Mouse (Mus musculus) forebrain, embryonic 14.5 days (tissue): ENCODE measurements around the gene Plekha4. TPM values are rescaled to one million over a fixed set of nuclear protein-coding genes. Genes with fewer than 3 reads are reported as not detected.

Experiments used
- ATAC-seq: fragments of 200-750 bp; cut with Nextera tagmentation; 2 replicates; pipeline ENCODE4 v1.8.0; 2017; ENCODE audit warnings: mild to moderate bottlenecking, moderate library complexity
- DNase-seq: peaks from one replicate; pipeline ENCODE4 v3.0.0-alpha.2; 2015; ENCODE audit warnings: low spot score
- H3K27ac ChIP-seq: fragments of 300-500 bp; sonication (generic); 2 replicates; pipeline ENCODE4 v1.5.1; 2014; ENCODE audit warnings: low read depth, mild to moderate bottlenecking, control low read depth, low read length, moderate library complexity
- H3K27me3 ChIP-seq: fragments of 300-500 bp; sonication (generic); replicated peaks from 2 replicates; pipeline ENCODE4 v1.6.1; 2014; ENCODE audit warnings: low read length, control low read depth, mixed read lengths; ENCODE audit not compliant: control insufficient read depth, insufficient read depth
- H3K36me3 ChIP-seq: fragments of 300-500 bp; sonication (generic); 2 replicates; pipeline ENCODE4 v1.6.1; 2014; ENCODE audit warnings: low read length, control low read depth; ENCODE audit not compliant: control insufficient read depth, insufficient read depth
- H3K4me1 ChIP-seq: fragments of 300-500 bp; sonication (generic); 2 replicates; pipeline ENCODE4 v1.6.1; 2014; ENCODE audit warnings: antibody characterized with exemption, low read length, control low read depth; ENCODE audit not compliant: control insufficient read depth, insufficient read depth
- H3K4me2 ChIP-seq: fragments of 300-500 bp; sonication (generic); 2 replicates; pipeline ENCODE4 v1.6.1; 2014; ENCODE audit warnings: mild to moderate bottlenecking, control low read depth, low read length
- H3K4me3 ChIP-seq: fragments of 300-500 bp; sonication (generic); 2 replicates; pipeline ENCODE4 v1.5.1; 2014; ENCODE audit warnings: low read depth, low read length, control low read depth
- H3K9ac ChIP-seq: fragments of 300-500 bp; sonication (generic); 2 replicates; pipeline ENCODE4 v1.6.1; 2014; ENCODE audit warnings: mild to moderate bottlenecking, low read length, control low read depth, moderate library complexity
- H3K9me3 ChIP-seq: fragments of 300-500 bp; sonication (generic); replicated peaks from 2 replicates; pipeline ENCODE4 v1.6.1; 2016; ENCODE audit warnings: low read length, control low read depth, mixed read lengths; ENCODE audit not compliant: control insufficient read depth
- WGBS: fragments of 180-500 bp; shearing (Covaris S2); extraction: QIAGEN DNeasy Blood & Tissue Kit; methylation state at CpG from one replicate; pipeline ENCODE4 v1.1.7; 2014; 5-methylcytosine and 5-hydroxymethylcytosine counted together
- polyA plus RNA-seq: library from polyadenylated mRNA; unstranded; fragments of >200 nt; fragmentation: Nextera tagmentation; extraction: Ambion mirVana; gene quantifications from 2 replicates; pipeline ENCODE4 v1.2.1, GENCODE M21; 2014

Gene Plekha4
- polyA plus RNA-seq, 1 experiment from 2014 or later, result 0.76 TPM

DNA sequence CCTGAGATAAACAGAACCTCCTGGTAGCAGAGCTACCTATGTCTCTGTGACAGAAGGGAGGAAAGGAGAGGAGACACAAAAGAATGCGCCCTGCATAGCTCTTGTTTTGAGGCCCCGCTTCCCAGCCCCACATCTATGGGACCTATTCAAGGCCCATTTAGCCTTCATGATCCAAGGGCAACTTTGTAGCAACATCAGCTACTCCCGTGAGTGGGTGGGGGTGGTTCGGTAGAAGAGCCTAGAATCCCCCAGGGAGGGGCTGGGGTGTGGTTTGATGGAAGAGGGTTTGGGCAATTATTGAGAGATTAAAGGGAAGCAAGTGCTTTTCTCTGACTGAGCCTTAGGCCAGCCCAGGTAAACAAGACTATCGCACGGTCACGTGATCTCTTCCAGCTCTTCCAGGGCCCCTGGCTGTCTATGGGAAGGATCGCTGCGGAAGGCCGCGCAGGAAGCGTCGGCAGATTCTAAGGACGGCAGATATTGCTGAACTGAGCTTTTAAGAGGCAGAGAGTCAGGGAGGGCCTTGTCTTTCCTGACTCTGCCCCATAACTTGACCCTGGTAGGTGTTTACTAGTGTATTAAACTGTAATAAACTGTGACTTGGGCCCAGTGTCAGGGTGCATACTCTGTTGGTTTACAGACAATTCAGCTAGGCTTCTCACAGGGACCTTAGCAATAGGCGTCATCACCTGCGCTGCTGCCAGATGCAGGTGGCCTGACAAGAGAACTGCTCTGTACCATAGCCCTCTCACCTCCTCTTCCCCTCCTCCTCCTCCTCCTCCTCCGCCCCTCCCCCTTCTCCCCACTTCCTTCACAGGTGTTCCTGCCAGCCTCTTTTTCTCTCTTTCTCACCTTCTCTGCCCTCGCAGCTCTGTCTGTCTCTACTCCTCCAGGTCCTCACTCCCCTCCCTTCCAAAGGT is 73.1 kb downstream of the Plekha4 start:
- Histone ChIP-seq H3K27ac (no peak overlapping the region), H3K4me1 (no peaks in the 10 kb centered on the region), H3K9me3 (no peaks in the 10 kb centered on the region), H3K9ac (no peak overlapping the region), H3K4me3 (no peak overlapping the region), H3K4me2 (no peak overlapping the region), H3K27me3 (no peaks in the 10 kb centered on the region), H3K36me3 (no peaks in the 10 kb centered on the region)
- ATAC-seq (no peak), DNase-seq (no peak)
- WGBS, result 47% methylated on average over 18 of the region's 18 CpGs

Other genes with a start within 250 kb of the Plekha4 start
- not detected in 2 replicates for gene Slc6a21, start 248.8 kb upstream of the Plekha4 start, polyA plus RNA-seq
- gene Trpm4, start 192.6 kb upstream of the Plekha4 start, polyA plus RNA-seq, result 6.5 and 9.8 TPM in 2 replicates
- gene Hrc, start 191.0 kb upstream of the Plekha4 start, polyA plus RNA-seq, result 0.06 TPM in 1 of 2 replicates, not detected in the other
- 10.7 and 17.3 TPM in 2 replicates for gene Ppfia3, start 159.3 kb upstream of the Plekha4 start, polyA plus RNA-seq
- 6.2 and 11.0 TPM in 2 replicates for gene Lin7b, start 155.7 kb upstream of the Plekha4 start, polyA plus RNA-seq
- gene Snrnp70, start 130.6 kb upstream of the Plekha4 start, polyA plus RNA-seq, result 95.7 and 99.4 TPM in 2 replicates
- not detected in 2 replicates for gene Kcna7, start 120.7 kb upstream of the Plekha4 start, polyA plus RNA-seq
- 0.22 TPM in 1 of 2 replicates, not detected in the other for gene Ntf5, start 112.6 kb upstream of the Plekha4 start, polyA plus RNA-seq
- gene Lhb, start 105.5 kb upstream of the Plekha4 start, polyA plus RNA-seq, result 0.46 TPM in 1 of 2 replicates, not detected in the other
- 13.4 and 15.5 TPM in 2 replicates for gene Gys1, start 91.5 kb upstream of the Plekha4 start, polyA plus RNA-seq
- gene Ruvbl2, start 88.2 kb upstream of the Plekha4 start, polyA plus RNA-seq, result 144 and 153 TPM in 2 replicates
- 6,238 and 6,800 TPM in 2 replicates for gene Ftl1, start 66.4 kb upstream of the Plekha4 start, polyA plus RNA-seq
- 163 and 168 TPM in 2 replicates for gene Bax, start 59.4 kb upstream of the Plekha4 start, polyA plus RNA-seq
- 0.15 TPM in 1 of 2 replicates, not detected in the other for gene Tulp2, start 44.5 kb upstream of the Plekha4 start, polyA plus RNA-seq
- gene Gm45808, start 39.5 kb upstream of the Plekha4 start, polyA plus RNA-seq, result not detected in 2 replicates
- 1.4 and 1.6 TPM in 2 replicates for gene Dhdh, start 37.5 kb upstream of the Plekha4 start, polyA plus RNA-seq
- 69.0 and 96.5 TPM in 2 replicates for gene Nucb1, start 15.9 kb upstream of the Plekha4 start, polyA plus RNA-seq
- 13.1 and 19.3 TPM in 2 replicates for gene Ppp1r15a, start 62 bp upstream of the Plekha4 start, polyA plus RNA-seq
- gene Hsd17b14, start 28.6 kb downstream of the Plekha4 start, polyA plus RNA-seq, result 0.17 and 0.22 TPM in 2 replicates
- 19.6 and 20.1 TPM in 2 replicates for gene Bcat2, start 43.8 kb downstream of the Plekha4 start, polyA plus RNA-seq
- gene Fgf21, start 89.2 kb downstream of the Plekha4 start, polyA plus RNA-seq, result not detected in 2 replicates
- gene Fut1, start 91.0 kb downstream of the Plekha4 start, polyA plus RNA-seq, result not detected in 2 replicates
- not detected in 2 replicates for gene Izumo1, start 95.5 kb downstream of the Plekha4 start, polyA plus RNA-seq
- 7.3 and 9.7 TPM in 2 replicates for gene Rasip1, start 101.2 kb downstream of the Plekha4 start, polyA plus RNA-seq
- gene Mamstr, start 113.6 kb downstream of the Plekha4 start, polyA plus RNA-seq, result 1.3 and 1.9 TPM in 2 replicates
- 0.11 TPM in 1 of 2 replicates, not detected in the other for gene Fut2, start 140.1 kb downstream of the Plekha4 start, polyA plus RNA-seq
- gene Ntn5, start 157.7 kb downstream of the Plekha4 start, polyA plus RNA-seq, result 0.28 and 0.41 TPM in 2 replicates
- gene Sec1, start 168.1 kb downstream of the Plekha4 start, polyA plus RNA-seq, result 0.06 and 0.38 TPM in 2 replicates
- 22.5 and 22.8 TPM in 2 replicates for gene Car11, start 173.5 kb downstream of the Plekha4 start, polyA plus RNA-seq
- 3.6 and 3.7 TPM in 2 replicates for gene Dbp, start 178.8 kb downstream of the Plekha4 start, polyA plus RNA-seq
- 727 and 966 TPM in 2 replicates for gene Rpl18, start 189.1 kb downstream of the Plekha4 start, polyA plus RNA-seq
- 16.3 and 19.7 TPM in 2 replicates for gene Sphk2, start 191.7 kb downstream of the Plekha4 start, polyA plus RNA-seq
- 0.11 and 0.15 TPM in 2 replicates for gene Fam83e, start 194.9 kb downstream of the Plekha4 start, polyA plus RNA-seq
- not detected in 2 replicates for gene Spaca4, start 199.5 kb downstream of the Plekha4 start, polyA plus RNA-seq